Mouse (Mus musculus) C2C12 (cell line): ENCODE results near the gene Klk8. TPM values are rescaled to one million over a fixed set of nuclear protein-coding genes. Genes with fewer than 3 reads are reported as not detected.
A peak's percentile ranks its signal among the peaks of the same experiment; 100 is the strongest.

Experiments used
- H3K27me3 ChIP-seq: one replicate; pipeline ENCODE4 v1.6.1; 2011; ENCODE audit not compliant: control insufficient read depth, insufficient read depth, insufficient read length
- H3K36me3 ChIP-seq: one replicate; pipeline ENCODE4 v1.6.1; 2011; ENCODE audit not compliant: control insufficient read depth, insufficient read depth
- H3K4me3 ChIP-seq: one replicate; pipeline ENCODE4 v1.5.1; 2011; ENCODE audit warnings: mild to moderate bottlenecking, control low read depth; ENCODE audit not compliant: poor library complexity, insufficient read depth, severe bottlenecking
- H3K79me2 ChIP-seq: one replicate; pipeline ENCODE4 v1.6.1; 2011; ENCODE audit not compliant: control insufficient read depth, insufficient read depth
- H3K79me3 ChIP-seq: one replicate; pipeline ENCODE4 v1.6.1; 2011; ENCODE audit warnings: low read depth, control low read depth
- H3ac ChIP-seq: one replicate; pipeline ENCODE3; 2011; ENCODE audit warnings: low read depth; ENCODE audit not compliant: control insufficient read depth, insufficient read length
- CEBPB ChIP-seq: IDR thresholded peaks from one replicate; pipeline ENCODE4 v1.6.1; 2011; ENCODE audit warnings: low read depth, mild to moderate bottlenecking, control low read depth, moderate library complexity
- CTCF ChIP-seq: IDR thresholded peaks from one replicate; pipeline ENCODE4 v1.5.1; 2011; ENCODE audit not compliant: control insufficient read depth, insufficient read depth, insufficient read length
- FOSL1 ChIP-seq: IDR thresholded peaks from one replicate; pipeline ENCODE4 v1.8.0; 2011; ENCODE audit warnings: mild to moderate bottlenecking, low read length; ENCODE audit not compliant: poor library complexity, insufficient read depth, severe bottlenecking
- MAX ChIP-seq: IDR thresholded peaks from one replicate; pipeline ENCODE4 v1.6.1; 2011; ENCODE audit warnings: mild to moderate bottlenecking, control low read depth
- MYOD1 ChIP-seq: IDR thresholded peaks from one replicate; pipeline ENCODE4 v1.6.1; 2011; ENCODE audit warnings: low read depth; ENCODE audit not compliant: control insufficient read depth, insufficient read length
- MYOG ChIP-seq: IDR thresholded peaks from one replicate; pipeline ENCODE4 v1.6.1; 2011; ENCODE audit not compliant: control insufficient read depth, insufficient read length; ENCODE audit errors: extremely low read depth
- USF1 ChIP-seq: IDR thresholded peaks from one replicate; pipeline ENCODE4 v1.6.1; 2011; ENCODE audit warnings: low read depth, mild to moderate bottlenecking, control low read depth, moderate library complexity
- polyA plus RNA-seq: library from polyadenylated mRNA; unstranded; fragments of >200 nt; fragmentation: generic; extraction: Trizol; gene quantifications from one replicate; pipeline ENCODE4 v1.2.1, GENCODE M21; 2012; ENCODE audit warnings: missing spikeins

Gene Klk8
- polyA plus RNA-seq, 1 experiment: 0.36 TPM

- H3K79me3 ChIP-seq: no peaks in the 10 kb centered on the region
- no peak within 1 kb of the TSS for H3ac ChIP-seq
- H3K36me3 ChIP-seq: no peaks in the 10 kb centered on the region
- TF ChIP-seq CTCF: no peak
- no peak for TF ChIP-seq USF1
- no peak for TF ChIP-seq MAX
- TF ChIP-seq MYOG: no peak
- TF ChIP-seq CEBPB: no peak
- TF ChIP-seq MYOD1: no peak
- no peak for TF ChIP-seq FOSL1
- H3K4me3 ChIP-seq: no peak within 1 kb of the TSS
- no peaks in the 10 kb centered on the region for H3K79me2 ChIP-seq
- no peaks in the 10 kb centered on the region for H3K27me3 ChIP-seq
Measured at GRCm38 (mm10) chr7:43780746-43781145, 16.6 kb upstream of the Klk8 start, which contains the start of gene Klk10. Klk10 (plus strand) TSS chr7:43781035.

GRCm38 (mm10) chr7:43781541-43781940 is 15.8 kb upstream of the Klk8 start:
- H3ac ChIP-seq: no peak overlapping the region
- no peaks in the 10 kb centered on the region for H3K36me3 ChIP-seq
- no peaks in the 10 kb centered on the region for H3K79me2 ChIP-seq
- H3K27me3 ChIP-seq: no peaks in the 10 kb centered on the region
- TF ChIP-seq MYOG: no peak
- TF ChIP-seq FOSL1: no peak
- no peaks in the 10 kb centered on the region for H3K79me3 ChIP-seq
- no peak overlapping the region for H3K4me3 ChIP-seq

GRCm38 (mm10) chr7:43782275-43783265 is 14.8 kb upstream of the Klk8 start:
- H3ac ChIP-seq: no peak overlapping the region
- H3K79me3 ChIP-seq: no peaks in the 10 kb centered on the region
- H3K79me2 ChIP-seq: no peaks in the 10 kb centered on the region
- H3K36me3 ChIP-seq: no peaks in the 10 kb centered on the region
- no peak overlapping the region for H3K4me3 ChIP-seq
- H3K27me3 ChIP-seq: no peaks in the 10 kb centered on the region
- no peak for TF ChIP-seq USF1
- peak; percentile 64 for TF ChIP-seq CTCF

GRCm38 (mm10) chr7:43785286-43785685 is 12.1 kb upstream of the Klk8 start:
- H3K36me3 ChIP-seq: no peaks in the 10 kb centered on the region
- H3K27me3 ChIP-seq: no peaks in the 10 kb centered on the region
- no peak for TF ChIP-seq CEBPB
- no peak for TF ChIP-seq CTCF
- TF ChIP-seq MAX: no peak
- no peak for TF ChIP-seq MYOG
- TF ChIP-seq FOSL1: no peak
- no peak for TF ChIP-seq USF1
- H3K79me2 ChIP-seq: no peaks in the 10 kb centered on the region
- no peaks in the 10 kb centered on the region for H3K79me3 ChIP-seq
- no peak overlapping the region for H3K4me3 ChIP-seq
- H3ac ChIP-seq: no peak overlapping the region

GRCm38 (mm10) chr7:43788096-43788495 is 9.3 kb upstream of the Klk8 start:
- Histone ChIP-seq H3K27me3 (no peaks in the 10 kb centered on the region), H3K79me2 (no peaks in the 10 kb centered on the region), H3K36me3 (no peaks in the 10 kb centered on the region), H3ac (no peak overlapping the region), H3K4me3 (no peak overlapping the region), H3K79me3 (no peaks in the 10 kb centered on the region)
- TF ChIP-seq MYOG: no peak
- TF ChIP-seq FOSL1: peak; percentile 47

GRCm38 (mm10) chr7:43789295-43789694 is 8.1 kb upstream of the Klk8 start:
- H3K36me3 ChIP-seq: no peaks in the 10 kb centered on the region
- no peaks in the 10 kb centered on the region for H3K79me2 ChIP-seq
- no peak overlapping the region for H3K4me3 ChIP-seq
- TF ChIP-seq CEBPB (no peak), MYOD1 (no peak), FOSL1 (no peak)
- H3K27me3 ChIP-seq: no peaks in the 10 kb centered on the region
- no peak overlapping the region for H3ac ChIP-seq
- no peaks in the 10 kb centered on the region for H3K79me3 ChIP-seq
